Comparison of ENCODE assay signal across 8 mouse cellular contexts in the genomic region with DNA sequence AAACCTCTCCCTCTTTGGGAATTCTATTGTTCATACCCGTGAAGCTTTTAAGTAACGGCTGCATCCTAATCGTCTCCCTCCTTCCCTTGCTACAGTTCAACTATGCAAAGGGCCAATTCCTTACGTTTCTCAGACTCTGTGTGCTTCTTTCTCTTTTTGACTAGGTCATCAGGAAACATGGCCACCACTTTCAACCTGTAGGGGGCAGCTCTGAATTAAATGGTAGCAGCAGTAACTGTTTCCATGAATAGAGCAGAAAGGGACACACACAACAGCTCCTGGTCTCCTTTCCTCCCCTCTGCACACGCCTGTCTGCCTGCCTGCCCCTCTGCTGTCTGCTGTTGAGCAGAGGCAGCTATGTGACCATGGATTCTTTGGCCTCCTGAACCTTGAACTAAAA.
DNase-seq lines count a peak whose midpoint lies in the region; ATAC-seq and TF ChIP-seq lines count a peak whose summit lies in the region.

No protein-coding gene starts in this region.

- no peak for ATAC-seq in limb, embryonic 12.5 days (ENCODE audit: insufficient number of reproducible peaks, insufficient read depth, low FRiP score, low TSS enrichment, low read depth)

- H3K4me2 ChIP-seq in limb, embryonic 12.5 days, result no peak overlapping the region

- peaks cover 3% of the 10 kb centered on the region; the same call in 1 of the 2 replicates for H3K4me1 ChIP-seq in cortical plate, adult 2 months (ENCODE audit: control insufficient read depth, insufficient read depth, low read length)
- H3K4me1 ChIP-seq in limb, embryonic 12.5 days (replicated peaks), result peaks cover 74% of the 10 kb centered on the region

- H3K9me3 ChIP-seq in limb, embryonic 12.5 days, result no peaks in the 10 kb centered on the region

- H3K4me3 ChIP-seq in layer of hippocampus, adult 2 months, result no peak overlapping the region
- no peak overlapping the region for H3K4me3 ChIP-seq in cortical plate, adult 2 months (ENCODE audit: insufficient read depth, low read length)
- H3K4me3 ChIP-seq in limb, embryonic 12.5 days (replicated peaks), result no peak overlapping the region

- TF ChIP-seq POLR2A in cortical plate, adult 2 months (IDR thresholded peaks at IDR 0.05; ENCODE audit: extremely low read depth, insufficient read depth, low read length), result no peak

- DNase-seq in adrenal gland, postnatal 14 days, result peak; percentile 66
- no peak for DNase-seq in adrenal gland, adult 8-10 months
- no peak for DNase-seq in layer of hippocampus, adult 2 months (ENCODE audit: low spot score in 2 of 2)
- no peak for DNase-seq in layer of hippocampus, adult 11-12 months (ENCODE audit: low spot score)
- peak; percentile 58 for DNase-seq in thymus, postnatal 14 days
- DNase-seq in spleen, adult 12 weeks (ENCODE audit: low spot score), result no peak

- H3K9ac ChIP-seq in limb, embryonic 12.5 days (replicated peaks), result no peak overlapping the region

- H3K36me3 ChIP-seq in limb, embryonic 12.5 days, result no peaks in the 10 kb centered on the region

- TF ChIP-seq CTCF in layer of hippocampus, adult 2 months (conservative IDR thresholded peaks at IDR 0.05), result peak; percentile 80
- peak; percentile 53 for TF ChIP-seq CTCF in cortical plate, adult 2 months (IDR thresholded peaks at IDR 0.05; ENCODE audit: extremely low read depth, insufficient read depth, low read length)

- no peak overlapping the region for H3K27ac ChIP-seq in layer of hippocampus, adult 2 months
- no peak overlapping the region for H3K27ac ChIP-seq in cortical plate, adult 2 months (ENCODE audit: insufficient read depth, low read length)
- H3K27ac ChIP-seq in limb, embryonic 12.5 days, result peak overlapping the region; percentile 57; the same call in 1 of the 2 replicates

- 53% methylated on average over 5 of the region's 5 CpGs for WGBS in limb, embryonic 12.5 days

- no peaks in the 10 kb centered on the region for H3K27me3 ChIP-seq in limb, embryonic 12.5 days

Comparison
In these comparisons a context has a peak if more than half of its experiments do, and no peak if none do; other contexts are left out.
1. DNase-seq: peak in adrenal gland, postnatal 14 days (single experiment) and thymus, postnatal 14 days (single experiment); none in adrenal gland, adult 8-10 months (single experiment), layer of hippocampus, adult 2 months (0 of 2), layer of hippocampus, adult 11-12 months (single experiment) and spleen, adult 12 weeks (single experiment).